Mouse (Mus musculus) CH12.LX (cell line): ENCODE data around the gene Prkcd.

Experiments
- BHLHE40 ChIP-seq: IDR thresholded peaks from 2 replicates; pipeline ENCODE4 v1.6.1; 2011; ENCODE audit warnings: mild to moderate bottlenecking, low read depth, low read length, improper control_type of control experiment
- CHD2 ChIP-seq: IDR thresholded peaks from 2 replicates; pipeline ENCODE4 v1.6.1; 2011; ENCODE audit warnings: low read length, improper control_type of control experiment
- CTCF ChIP-seq, 2 experiments: IDR thresholded peaks in 1 of 2; conservative IDR thresholded peaks in 1 of 2; 2 replicates each; pipeline ENCODE4 v1.5.1; 2011 to 2012; ENCODE audit warnings: low read depth in 2 of 2, low read length in 2 of 2, improper control_type of control experiment in 1 of 2, inconsistent platforms in 1 of 2, mild to moderate bottlenecking in 1 of 2, moderate library complexity in 1 of 2
- EP300 ChIP-seq: IDR thresholded peaks from 2 replicates; pipeline ENCODE4 v1.6.1; 2011; ENCODE audit warnings: low read length, improper control_type of control experiment
- MXI1 ChIP-seq: IDR thresholded peaks from 2 replicates; pipeline ENCODE4 v1.6.1; 2011; ENCODE audit warnings: mild to moderate bottlenecking, low read depth, low read length, improper control_type of control experiment
- MYC ChIP-seq: IDR thresholded peaks from 2 replicates; pipeline ENCODE4 v1.6.1; 2011; ENCODE audit warnings: low read depth, mild to moderate bottlenecking, improper control_type of control experiment, low read length
- POLR2A ChIP-seq: IDR thresholded peaks from 2 replicates; pipeline ENCODE4 v1.6.1; 2011; ENCODE audit warnings: low read depth, mild to moderate bottlenecking, improper control_type of control experiment, low read length

- TF ChIP-seq EP300 (no peak), CTCF (conservative IDR thresholded peaks at IDR 0.05 in 1 of 2, IDR thresholded peaks at IDR 0.05 in 1 of 2; ENCODE audit: low read depth in 2 of 2, low read length in 2 of 2) (peak; percentile 80 to 98), POLR2A (no peak), MYC (no peak), MXI1 (no peak), CHD2 (no peak), BHLHE40 (no peak)
Observed at GRCm38 (mm10) chr14:30671986-30672312, 45.9 kb upstream of the Prkcd start.
